Mouse (Mus musculus): ENCODE measurements at regions not wholly inside any gene's neighbourhood (a gene's known extent, or its start where the extent isn't known, plus 50 kb on each side); places are given as distances from the start of the nearest gene placed in this dataset.
"Not testable (repeated sequence)": the region's sequence is repeated elsewhere in the genome, so short reads cannot be mapped to it uniquely, and the experiment has no call there.

GRCm38 (mm10) chr10:95773425-95773980 lies 69.2 kb downstream of the Gm33543 start:
- DNase-seq = peak; percentile 39

GRCm38 (mm10) chr10:95772811-95773424 lies 69.8 kb downstream of the Gm33543 start:
- DNase-seq = no peak

GRCm38 (mm10) chr10:95768974-95769373 lies 73.8 kb downstream of the Gm33543 start:
- no peak for DNase-seq

- no peak for DNase-seq
Observed at GRCm38 (mm10) chr10:95767526-95768161, 75.1 kb downstream of the Gm33543 start.

- DNase-seq = no peak
Observed at GRCm38 (mm10) chr10:95764129-95764528, 78.6 kb downstream of the Gm33543 start.

- DNase-seq = no peak
Observed at GRCm38 (mm10) chr10:95762632-95763031, 80.1 kb downstream of the Gm33543 start.

GRCm38 (mm10) chr10:95761969-95762368 lies 80.8 kb downstream of the Gm33543 start:
- no peak for DNase-seq

- DNase-seq = no peak
Observed at GRCm38 (mm10) chr10:95760121-95760870, 82.4 kb downstream of the Gm33543 start.

GRCm38 (mm10) chr10:95758181-95758580 lies 84.5 kb downstream of the Gm33543 start:
- DNase-seq = no peak

- DNase-seq = no peak
Observed at GRCm38 (mm10) chr10:95755429-95755828, 82.2 kb upstream of the Anapc15-ps start.

GRCm38 (mm10) chr10:95753396-95753905 lies 80.2 kb upstream of the Anapc15-ps start:
- no peak for DNase-seq

- no peak for DNase-seq
Observed at GRCm38 (mm10) chr10:95748360-95748759, 75.1 kb upstream of the Anapc15-ps start.

- no peak for DNase-seq
Observed at GRCm38 (mm10) chr10:95747939-95748338, 74.7 kb upstream of the Anapc15-ps start.

- DNase-seq = no peak
Observed at GRCm38 (mm10) chr10:95745834-95746620, 72.8 kb upstream of the Anapc15-ps start.

- DNase-seq = no peak
Observed at GRCm38 (mm10) chr10:95745254-95745653, 72.0 kb upstream of the Anapc15-ps start.

- DNase-seq = no peak
Observed at GRCm38 (mm10) chr10:95743627-95744026, 70.4 kb upstream of the Anapc15-ps start.

GRCm38 (mm10) chr10:95739421-95739820 lies 66.2 kb upstream of the Anapc15-ps start:
- no peak for DNase-seq

GRCm38 (mm10) chr10:95736743-95737142 lies 63.5 kb upstream of the Anapc15-ps start:
- not testable (repeated sequence) for DNase-seq

- DNase-seq = no peak
Observed at GRCm38 (mm10) chr10:95731001-95731400, 57.8 kb upstream of the Anapc15-ps start.

- DNase-seq = no peak
Observed at GRCm38 (mm10) chr10:95729890-95730289, 56.6 kb upstream of the Anapc15-ps start.

GRCm38 (mm10) chr10:95725910-95726309 lies 52.7 kb upstream of the Anapc15-ps start:
- peak; percentile 30 for DNase-seq

- DNase-seq = no peak
Observed at GRCm38 (mm10) chr10:95725349-95725748, 52.1 kb upstream of the Anapc15-ps start.

Data from lung, postnatal 14 days (tissue).